Mouse (Mus musculus) adrenal gland, postnatal 14 days (tissue): Measurements from ENCODE around the gene Fam89b. TPM values are rescaled to one million over a fixed set of nuclear protein-coding genes. Genes with fewer than 3 reads are reported as not detected.
A peak's percentile ranks its signal among the peaks of the same experiment; 100 is the strongest.

ENCODE experiments used
- DNase-seq: peaks from one replicate; pipeline ENCODE4 v3.0.0; 2021; ENCODE audit warnings: mixed read lengths
- long read RNA-seq, 2 experiments: library from polyadenylated mRNA; stranded (forward); transcript quantifications; one replicate each; pipeline ENCODE4 v2.0.0; 2021
- total RNA-seq: library from RNA; stranded (reverse); gene quantifications from 2 replicates; pipeline ENCODE4 v1.2.3, GENCODE M21; 2021

Gene Fam89b
- 41.3 and 50.4 TPM in 2 replicates for total RNA-seq
- long read RNA-seq, experiment 1, transcript Fam89b-201 (2 exons, 1,197 nt), result major isoform, 42 of 64 reads
- long read RNA-seq, experiment 1, transcript Fam89b-202 (2 exons, 1,189 nt), result minor isoform, 8 of 64 reads
- long read RNA-seq, experiment 1, transcript Fam89b-203 (2 exons, 1,160 nt), result minor isoform, 14 of 64 reads
- long read RNA-seq, experiment 1, partial matches to known transcripts, result 0 of 64 reads
- long read RNA-seq, experiment 1, other reads (novel, unspliced or antisense), result 0 of 64 reads
- long read RNA-seq, experiment 2, transcript Fam89b-201 (2 exons, 1,197 nt), result major isoform, 39 of 43 reads
- long read RNA-seq, experiment 2, partial matches to known transcripts, result 0 of 43 reads
- long read RNA-seq, experiment 2, other reads (novel, unspliced or antisense), result 0 of 43 reads

DNA sequence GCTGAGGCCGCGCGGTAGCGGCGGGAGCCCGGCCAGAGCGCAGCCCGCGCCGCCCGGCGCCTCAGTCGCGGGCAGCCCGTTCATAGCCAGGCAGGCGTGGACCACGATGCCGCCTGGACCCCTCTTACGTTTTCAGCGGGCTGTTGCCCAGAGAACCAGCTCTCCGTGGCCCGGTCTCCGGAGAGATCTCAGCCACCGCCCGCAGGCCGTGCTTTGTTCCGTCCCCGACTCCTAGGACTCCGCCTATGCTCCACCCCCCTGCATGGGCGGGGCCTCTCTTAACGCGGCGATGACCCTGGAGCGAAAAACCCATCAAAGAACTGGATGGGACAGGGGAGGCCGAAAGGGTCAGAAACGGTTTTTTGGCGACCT, at the start of gene Fam89b:
TSS of gene Fam89b (minus strand) at position 210 of the 372 bp plus-strand sequence.
- peak; percentile 95 for DNase-seq

DNA sequence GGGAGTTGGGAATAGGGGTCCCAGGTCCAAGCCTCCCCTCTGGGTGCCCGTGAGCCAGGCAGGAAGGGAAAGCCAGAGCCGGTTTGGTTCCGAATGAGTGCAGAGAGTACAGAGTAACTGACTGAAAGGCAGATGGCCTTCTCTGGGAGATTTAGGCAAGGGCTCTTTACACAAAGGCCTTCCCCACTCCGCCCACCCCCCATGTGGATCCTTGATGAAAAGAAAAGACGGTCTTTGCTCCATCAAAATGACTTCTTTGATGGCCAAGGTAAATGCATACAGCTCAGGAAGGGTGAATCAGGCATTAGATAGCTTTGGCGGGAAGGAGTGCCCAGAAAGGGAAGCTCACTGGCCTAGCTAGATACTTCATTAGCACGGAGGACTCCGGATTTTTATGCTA, 48.9 kb upstream of the Fam89b start:
- DNase-seq, result no peak

DNA sequence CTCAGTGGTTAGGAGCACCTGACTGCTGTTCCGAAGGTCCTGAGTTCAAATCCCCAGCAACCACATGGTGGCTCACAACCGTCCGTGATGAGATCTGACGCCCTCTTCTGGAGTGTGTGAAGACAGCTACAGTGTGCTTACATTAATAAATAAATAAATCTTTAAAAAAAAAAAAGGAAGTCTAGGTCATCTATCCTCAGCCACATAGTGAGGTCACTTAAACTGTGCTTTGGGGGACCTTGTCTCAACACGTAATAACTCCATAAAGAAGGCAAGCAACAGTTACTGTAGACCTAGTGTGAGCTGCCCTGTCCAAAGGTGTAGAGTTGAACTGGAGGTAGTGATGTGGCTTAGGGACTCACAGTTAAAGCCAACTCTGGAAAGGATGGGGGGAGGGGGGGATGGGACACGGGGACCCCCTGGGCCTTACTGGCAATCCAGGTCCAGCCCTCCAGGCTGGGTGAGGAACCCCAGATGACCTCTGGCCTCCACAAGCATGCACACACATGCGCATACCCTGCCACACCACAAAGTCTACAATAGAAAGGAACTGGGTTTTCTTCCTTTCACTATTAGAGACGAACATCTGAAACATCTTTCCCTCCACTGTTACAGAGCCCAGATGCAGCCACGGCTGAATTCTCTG, 48.1 kb upstream of the Fam89b start:
- DNase-seq, result no peak

DNA sequence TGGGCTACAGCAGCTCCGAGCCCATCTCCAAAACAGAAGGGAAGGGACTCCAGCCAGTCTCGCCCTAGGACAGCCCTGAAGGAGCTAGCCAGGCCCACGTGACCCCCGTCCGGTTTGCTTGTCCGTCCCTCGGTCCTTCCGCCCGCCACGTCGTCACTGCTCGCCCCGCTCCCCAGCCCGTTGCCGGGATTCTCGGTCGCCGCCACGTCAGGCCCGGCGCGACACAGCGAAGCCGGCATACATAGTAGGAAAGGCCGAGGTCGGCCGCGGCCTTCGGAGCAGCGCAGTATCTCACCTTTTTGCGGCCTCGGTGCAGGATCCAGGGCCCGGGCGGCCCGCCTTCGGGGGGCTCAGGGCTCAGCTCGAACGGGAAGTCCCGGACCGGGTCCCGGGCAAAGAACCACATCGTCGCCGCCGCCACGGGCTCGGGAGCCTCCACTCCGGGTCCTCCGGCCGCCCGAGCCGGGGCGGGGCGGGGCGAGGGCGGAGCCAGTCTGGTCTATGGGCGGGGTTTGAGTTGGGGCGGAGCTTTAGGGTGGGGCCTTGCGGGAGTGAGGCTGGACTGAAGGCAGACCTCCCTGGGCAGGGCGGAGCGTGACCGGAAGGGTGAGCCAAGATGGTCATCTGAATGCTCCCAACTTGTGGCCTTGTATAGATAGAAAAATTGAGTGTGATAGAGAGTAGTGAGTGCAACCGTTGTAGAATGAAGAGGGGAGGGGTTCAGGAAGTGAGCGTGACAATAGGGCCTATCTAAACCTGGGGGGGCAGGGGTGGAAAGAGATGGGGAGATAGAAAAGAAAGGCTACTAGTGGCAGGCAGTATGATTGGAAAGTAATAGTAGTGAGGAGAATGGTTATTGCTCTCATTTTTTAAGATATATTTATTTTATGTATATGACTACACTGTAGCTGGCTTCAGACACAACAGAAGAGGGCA, 41.7 kb upstream of the Fam89b start, which contains the start of gene Scyl1:
TSS of gene Scyl1 (minus strand) at position 495 of the 936 bp plus-strand sequence.
- peak; percentile 98 for DNase-seq

DNA sequence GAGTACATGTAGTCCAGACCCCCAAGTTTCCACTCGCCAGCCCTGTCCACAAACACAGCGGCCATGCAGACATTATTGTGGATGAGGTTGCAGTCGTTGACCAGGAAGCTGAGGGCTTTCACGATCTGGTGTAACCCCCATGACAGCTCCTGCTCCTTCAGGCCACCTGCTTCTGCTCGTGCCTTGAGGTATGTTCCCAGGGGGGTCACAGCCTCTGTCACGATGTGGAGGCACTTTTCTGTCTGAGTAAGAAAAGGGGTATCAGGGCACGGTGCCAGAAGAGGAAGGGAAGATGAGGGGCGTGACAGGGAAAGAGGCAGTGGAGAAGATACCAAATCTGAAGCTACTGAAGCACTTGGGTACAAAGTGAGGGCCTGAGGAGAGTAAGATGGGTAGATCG, 40.9 kb upstream of the Fam89b start:
- peak; percentile 17 for DNase-seq

DNA sequence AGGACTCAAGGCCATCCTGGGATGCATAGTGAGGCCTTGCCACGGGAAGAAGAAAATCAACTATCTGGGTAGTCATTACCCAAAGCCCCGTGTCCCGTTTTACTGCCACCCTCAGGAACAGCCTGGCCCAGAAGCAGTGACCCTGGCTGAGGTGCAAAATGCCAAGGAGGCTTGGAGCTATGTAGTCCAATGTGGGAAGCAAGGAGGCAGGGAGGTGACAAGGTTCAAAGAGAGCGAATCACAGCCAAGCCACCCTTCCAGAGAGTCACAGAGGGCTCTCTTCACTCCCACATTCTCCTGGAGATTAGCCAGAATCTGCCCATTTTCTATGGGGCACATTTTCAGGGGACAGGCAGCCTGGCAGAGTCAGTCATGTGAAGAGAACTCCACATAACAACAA, 37.8 kb upstream of the Fam89b start:
- peak; percentile 23 for DNase-seq

DNA sequence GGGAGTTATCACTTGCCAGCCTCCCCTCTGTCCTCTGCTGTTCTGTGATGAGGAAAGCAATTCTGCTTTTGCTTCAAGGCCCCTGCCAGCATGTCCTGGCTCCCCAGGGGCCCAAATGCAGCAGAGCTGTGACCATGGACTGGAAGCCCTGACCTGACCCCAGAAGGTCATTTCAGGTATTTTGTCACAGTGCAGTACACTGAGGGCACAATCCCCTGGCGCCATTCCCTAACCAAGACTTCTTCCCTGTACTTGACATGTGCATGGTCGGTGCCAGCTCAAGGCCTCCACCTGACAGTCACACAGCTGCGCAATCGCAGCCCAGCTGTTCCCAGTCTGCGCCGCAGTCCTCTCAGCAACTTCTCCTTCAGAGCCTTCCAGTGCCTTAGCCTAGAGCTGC, 33.7 kb upstream of the Fam89b start:
- peak; percentile 80 for DNase-seq

DNA sequence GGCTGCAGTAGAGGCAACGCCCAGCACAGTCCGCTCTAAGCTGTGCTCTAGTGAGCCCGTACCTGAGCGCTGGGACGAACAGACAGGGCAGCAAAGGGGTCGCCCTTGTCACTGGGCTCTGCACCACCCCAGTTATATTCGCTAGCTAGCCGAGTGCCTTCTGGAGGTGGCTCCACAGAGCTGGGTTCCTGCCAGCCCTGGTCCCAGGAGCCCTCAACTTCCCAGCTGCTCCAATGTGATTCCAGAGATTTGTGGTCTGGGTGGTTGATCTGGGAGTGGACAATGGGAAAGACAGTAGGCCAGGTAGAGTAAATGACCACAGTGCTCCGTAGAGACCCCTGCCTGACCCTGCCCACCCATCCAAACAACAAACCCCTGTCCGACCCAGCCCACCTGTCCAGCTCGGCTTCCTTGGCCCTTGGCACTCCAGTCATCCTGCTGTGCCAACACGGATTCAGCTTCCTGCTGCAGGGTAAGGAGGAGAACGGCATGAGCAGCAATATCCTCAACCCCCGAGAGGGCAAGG, 29.5 kb upstream of the Fam89b start:
- peak; percentile 49 for DNase-seq

DNA sequence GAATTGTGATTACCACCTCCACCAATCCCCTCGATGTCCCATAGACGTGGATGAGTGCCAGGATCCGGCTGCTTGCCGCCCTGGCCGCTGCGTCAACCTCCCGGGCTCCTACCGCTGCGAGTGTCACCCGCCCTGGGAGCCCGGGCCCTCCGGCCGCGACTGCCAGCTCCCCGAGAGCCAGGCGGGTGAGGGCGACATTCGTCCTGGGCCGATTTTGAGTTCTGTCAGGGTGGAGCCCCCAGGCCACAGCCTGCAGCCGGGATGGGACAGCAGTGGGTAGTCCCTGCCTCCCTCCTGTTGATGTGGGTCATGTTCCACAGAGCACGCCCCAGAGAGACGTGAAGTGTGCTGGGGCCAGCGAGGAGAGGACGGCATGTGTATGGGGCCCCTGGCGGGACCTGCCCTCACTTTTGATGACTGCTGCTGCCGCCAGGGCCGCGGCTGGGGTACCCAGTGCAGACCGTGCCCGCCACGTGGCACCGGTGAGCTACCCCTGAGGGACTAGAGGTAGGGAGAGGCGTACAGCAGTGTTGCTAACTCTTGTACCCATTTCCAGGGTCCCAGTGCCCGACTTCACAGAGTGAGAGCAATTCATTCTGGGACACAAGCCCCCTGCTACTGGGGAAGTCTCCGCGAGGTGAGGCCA, 27.7 kb upstream of the Fam89b start:
- peak; percentile 53 for DNase-seq

DNA sequence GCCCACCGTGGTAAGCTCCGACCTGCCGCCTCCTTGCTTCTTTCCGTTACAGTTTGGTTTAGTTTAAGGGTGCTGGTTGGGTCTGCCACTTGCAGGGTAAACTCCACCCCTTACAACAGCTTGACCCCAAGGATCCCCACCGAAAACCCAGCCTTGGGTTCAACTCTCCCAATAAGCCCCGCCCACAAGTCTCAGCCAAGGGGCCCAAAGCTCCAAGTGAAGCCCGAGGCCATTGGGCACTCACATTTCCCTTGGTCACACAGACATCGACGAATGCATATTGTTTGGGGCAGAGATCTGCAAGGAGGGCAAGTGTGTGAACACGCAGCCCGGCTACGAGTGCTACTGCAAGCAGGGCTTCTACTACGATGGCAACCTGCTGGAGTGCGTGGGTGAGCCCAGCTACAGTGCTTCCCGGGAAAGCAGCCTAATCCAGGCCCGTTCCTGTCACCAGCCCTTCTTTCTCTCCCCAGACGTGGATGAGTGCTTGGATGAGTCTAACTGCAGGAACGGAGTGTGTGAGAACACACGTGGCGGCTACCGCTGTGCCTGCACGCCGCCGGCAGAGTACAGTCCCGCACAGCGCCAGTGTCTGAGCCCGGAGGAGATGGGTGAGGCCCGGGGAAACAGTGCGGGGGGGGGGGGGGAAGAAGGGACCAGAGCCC, 27.0 kb upstream of the Fam89b start:
- no peak for DNase-seq

DNA sequence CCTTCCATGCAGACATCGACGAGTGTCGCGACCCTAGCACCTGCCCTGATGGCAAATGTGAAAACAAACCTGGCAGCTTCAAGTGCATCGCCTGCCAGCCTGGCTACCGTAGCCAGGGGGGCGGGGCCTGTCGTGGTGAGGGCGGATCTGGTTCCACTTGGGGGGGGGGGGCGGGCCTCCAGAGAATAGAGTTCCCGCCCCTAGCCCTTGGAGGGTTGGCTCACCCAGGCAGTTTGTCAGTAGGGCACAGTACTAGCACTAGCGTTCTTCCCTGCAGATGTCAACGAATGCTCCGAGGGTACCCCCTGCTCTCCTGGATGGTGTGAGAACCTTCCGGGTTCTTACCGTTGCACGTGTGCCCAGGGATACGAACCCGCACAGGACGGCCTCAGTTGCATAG, 22.3 kb upstream of the Fam89b start:
- DNase-seq, result peak; percentile 90

DNA sequence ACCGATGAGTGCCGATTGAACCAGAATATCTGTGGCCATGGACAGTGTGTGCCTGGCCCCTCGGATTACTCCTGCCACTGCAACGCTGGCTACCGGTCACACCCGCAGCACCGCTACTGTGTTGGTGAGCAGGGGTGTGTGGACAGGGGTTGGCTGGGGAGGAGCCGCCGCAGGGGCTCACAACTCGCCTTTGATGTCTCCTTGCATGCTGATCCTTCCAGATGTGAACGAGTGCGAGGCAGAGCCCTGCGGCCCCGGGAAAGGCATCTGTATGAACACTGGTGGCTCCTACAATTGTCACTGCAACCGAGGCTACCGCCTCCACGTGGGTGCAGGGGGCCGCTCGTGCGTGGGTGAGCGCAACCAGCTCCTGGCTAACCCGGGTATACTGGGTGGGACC, 21.5 kb upstream of the Fam89b start:
- no peak for DNase-seq

DNA sequence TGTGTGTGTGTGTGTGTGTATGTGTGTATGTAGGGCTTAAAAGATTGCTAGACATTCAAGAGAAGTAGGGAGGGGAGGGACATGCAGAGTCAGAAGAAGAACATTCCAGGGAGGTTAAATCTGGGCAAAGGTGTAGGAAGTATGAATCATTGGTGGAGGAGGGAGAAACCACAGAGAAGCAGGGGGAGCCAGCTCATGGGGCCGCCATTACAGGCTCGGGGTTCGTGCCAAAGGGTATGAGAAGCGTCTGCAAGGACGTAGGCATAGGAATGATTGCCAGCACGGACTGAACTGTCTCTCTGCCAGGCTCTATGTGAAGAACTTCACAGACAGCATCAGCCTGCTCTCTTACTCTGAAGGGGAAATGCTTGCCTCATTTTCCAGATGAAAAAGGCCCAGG, 20.0 kb upstream of the Fam89b start:
- DNase-seq, result peak; percentile 80

DNA sequence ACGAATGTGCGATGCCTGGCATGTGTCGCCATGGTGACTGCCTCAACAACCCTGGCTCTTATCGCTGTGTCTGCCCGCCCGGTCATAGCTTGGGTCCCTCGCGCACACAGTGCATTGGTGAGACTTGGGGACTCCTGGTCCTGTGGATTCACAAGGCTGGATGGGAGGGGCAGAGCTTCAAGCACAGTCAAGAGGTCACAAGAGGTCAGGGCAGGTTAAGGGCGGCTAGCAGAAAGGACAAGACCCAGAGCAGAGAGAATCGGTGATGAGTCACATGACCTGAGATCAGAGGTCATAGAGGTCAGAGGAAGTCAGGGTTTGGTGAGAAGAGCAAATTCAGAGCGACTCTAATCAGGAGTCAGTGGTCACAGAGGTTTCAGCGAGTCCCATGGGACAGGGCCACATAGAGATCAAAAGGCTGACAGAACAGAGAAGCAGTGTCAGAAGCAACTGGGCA, 17.5 kb upstream of the Fam89b start:
- DNase-seq, result no peak

DNA sequence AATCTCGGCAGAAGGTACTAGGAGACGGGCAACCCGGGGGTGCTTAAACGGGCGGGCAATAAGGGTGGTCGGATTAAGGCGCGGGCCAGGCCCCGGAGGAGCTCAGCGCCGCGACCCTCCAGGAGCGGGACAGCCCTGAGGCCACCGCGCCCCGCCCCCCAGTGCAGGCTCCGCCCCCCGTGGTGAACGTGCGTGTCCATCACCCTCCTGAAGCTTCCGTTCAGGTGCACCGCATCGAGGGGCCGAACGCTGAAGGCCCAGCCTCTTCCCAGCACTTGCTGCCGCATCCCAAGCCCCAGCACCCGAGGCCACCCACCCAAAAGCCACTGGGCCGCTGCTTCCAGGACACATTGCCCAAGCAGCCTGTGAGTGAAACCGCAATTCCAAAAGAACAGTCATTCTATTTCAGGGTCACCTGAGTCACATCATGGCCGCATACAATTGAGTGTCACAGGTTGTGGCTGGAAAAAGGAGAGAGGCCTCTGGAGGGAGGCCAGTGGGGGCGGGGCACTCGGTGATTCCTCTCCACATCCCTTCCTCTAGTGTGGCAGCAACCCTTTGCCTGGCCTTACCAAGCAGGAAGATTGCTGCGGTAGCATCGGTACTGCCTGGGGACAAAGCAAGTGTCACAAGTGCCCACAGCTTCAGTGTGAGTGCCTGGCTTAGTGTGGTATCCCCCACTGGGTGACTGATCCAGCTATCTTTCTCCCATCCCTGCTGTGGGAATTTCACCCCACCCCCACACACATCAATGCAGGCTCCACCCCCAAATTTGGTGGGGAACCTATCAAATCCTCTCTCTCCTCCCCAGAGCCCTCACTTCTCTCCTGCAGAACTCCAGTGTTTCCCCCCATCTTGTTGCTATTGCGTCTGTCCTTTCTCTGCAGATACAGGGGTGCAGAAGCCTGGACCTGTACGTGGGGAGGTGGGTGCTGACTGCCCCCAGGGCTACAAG, 16.6 kb upstream of the Fam89b start:
- DNase-seq, result peak; percentile 89

DNA sequence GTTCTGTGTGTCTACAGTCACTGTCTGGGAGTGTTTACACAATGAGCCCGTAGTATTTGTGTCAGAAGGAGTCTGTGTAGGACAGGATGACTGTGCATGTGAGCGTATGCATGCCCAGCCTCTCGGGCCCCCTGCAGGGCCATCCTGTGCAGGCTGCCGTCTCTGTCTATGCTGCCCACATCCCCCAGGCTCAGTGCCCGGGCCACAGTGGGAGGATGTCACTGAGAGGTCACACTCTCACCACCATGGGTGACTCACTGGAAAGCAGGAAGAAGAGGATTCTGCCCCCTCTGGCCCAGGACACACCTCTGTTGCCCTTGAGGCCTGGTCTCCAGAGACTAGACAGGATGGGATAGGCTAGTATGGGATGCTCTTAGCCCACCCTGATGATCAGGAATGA, 14.1 kb upstream of the Fam89b start:
- DNase-seq, result peak; percentile 80

DNA sequence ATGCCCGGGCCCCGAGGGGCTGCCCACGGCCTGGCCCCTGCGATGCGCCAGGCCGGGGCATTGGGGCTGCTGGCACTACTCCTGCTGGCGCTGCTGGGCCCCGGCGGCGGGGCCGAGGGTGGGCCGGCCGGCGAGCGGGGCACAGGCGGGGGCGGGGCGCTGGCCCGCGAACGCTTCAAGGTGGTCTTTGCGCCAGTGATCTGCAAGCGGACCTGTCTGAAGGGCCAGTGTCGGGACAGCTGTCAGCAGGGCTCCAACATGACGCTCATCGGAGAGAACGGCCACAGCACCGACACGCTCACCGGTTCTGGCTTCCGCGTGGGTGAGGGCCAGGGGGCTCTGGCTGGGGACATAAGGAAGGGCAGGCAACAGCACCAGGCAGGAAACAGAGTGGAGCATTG, 12.8 kb upstream of the Fam89b start:
- peak; percentile 59 for DNase-seq

DNA sequence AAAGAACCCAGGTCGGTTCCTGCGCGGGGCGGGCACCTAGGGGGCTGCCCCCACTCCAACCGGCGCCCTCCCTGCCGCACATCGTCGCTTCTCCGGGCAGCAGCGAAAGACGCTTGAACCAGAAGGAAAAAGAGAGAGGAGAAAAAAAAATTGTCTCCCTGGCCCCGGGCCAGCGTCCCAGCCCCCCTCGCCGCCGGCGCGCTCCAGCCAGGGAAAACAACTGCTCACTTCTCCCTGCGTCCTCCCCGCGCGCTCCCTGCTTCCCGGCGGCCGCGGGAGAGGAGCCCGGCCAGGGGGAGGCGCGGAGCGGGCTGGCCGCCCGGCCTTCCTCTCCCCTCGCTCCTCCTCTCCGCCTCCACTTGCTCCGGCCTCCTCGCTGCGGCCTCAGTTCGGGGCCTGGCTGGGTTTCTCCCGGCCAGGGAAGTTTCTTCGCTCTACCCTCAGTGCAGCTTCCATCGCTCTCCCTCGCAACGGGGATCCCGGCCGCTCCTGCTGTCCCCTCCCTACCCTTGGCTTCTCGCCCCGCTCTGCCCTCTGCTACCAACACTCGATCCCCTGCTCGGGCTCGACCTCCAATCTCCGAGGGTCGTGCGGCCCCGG, 12.3 kb upstream of the Fam89b start:
- peak; percentile 92 for DNase-seq
